Mouse (Mus musculus) c-Kit-positive CD71-positive TER-119-positive erythroid progenitor cells, embryonic 14.5 days (primary cell): ENCODE data around the gene Igsf9.

Experiments used
- DNase-seq: peaks from one replicate; pipeline ENCODE4 v3.0.0-alpha.2; 2013; ENCODE audit warnings: low spot score

Igsf9 gene

GRCm38 (mm10) chr1:172481540-172482280 lies at the start of gene Igsf9:
Gene Igsf9 (plus strand): TSS chr1:172481788.
- no peak for DNase-seq

GRCm38 (mm10) chr1:172431836-172432586 lies 49.6 kb upstream of the Igsf9 start:
- DNase-seq = no peak

- no peak for DNase-seq
Measured at GRCm38 (mm10) chr1:172432587-172432955, 49.0 kb upstream of the Igsf9 start.

DNA sequence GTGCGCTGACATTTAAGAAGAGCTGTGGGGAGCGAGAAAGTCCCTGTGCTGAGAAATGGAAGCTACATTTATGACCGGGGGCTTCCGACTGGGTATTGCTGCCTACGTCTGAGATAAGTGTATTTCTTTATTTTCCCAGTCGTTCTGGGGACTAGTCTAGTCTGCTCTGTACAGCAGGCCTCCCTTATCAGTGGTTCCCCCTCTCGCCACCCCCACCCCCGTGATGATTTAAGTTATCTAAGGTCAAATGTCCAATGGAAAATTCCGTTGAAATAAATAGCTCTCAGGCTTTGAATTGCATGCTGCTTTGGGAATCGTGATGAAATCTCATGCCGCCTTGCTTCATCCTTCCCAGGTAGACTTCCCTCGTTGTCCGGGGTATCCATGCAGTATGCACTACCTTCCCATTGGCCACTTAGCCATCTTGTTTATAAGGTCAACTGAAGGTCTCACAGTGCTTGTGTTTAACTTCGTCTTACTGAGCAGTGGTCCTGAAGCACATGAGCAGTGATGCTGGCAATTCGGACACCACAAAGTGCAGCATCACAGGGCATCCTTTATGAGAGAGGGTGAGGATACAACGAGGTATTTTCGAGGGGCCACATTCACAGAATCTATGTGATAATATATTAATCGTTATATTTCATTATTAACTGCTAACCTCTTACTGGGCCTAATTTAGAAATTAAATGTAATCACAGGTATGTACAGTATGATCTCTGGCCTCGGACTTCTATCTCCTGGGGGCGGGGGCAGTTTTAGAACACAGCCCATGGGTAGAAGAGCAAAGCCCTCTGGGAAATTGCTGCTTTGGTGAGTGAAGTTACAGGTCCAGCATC lies 48.4 kb upstream of the Igsf9 start:
- no peak for DNase-seq

DNA sequence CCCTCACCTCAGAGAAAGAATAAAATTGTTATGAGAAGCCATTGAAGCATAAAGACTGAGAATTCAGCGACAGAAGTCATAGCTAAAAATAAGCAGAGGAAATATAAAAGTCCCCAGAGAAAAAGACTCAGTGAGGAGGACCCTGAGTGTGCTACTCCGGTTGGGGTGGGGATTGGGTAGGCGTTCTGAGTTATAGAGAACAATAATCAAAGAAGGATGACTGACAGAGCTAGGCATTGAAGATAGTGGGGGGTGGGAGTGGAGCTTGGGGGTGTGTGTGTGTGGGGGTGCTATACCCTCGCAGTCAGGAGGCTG lies 47.8 kb upstream of the Igsf9 start:
- DNase-seq = no peak

GRCm38 (mm10) chr1:172436785-172437184 lies 44.8 kb upstream of the Igsf9 start:
- no peak for DNase-seq

DNA sequence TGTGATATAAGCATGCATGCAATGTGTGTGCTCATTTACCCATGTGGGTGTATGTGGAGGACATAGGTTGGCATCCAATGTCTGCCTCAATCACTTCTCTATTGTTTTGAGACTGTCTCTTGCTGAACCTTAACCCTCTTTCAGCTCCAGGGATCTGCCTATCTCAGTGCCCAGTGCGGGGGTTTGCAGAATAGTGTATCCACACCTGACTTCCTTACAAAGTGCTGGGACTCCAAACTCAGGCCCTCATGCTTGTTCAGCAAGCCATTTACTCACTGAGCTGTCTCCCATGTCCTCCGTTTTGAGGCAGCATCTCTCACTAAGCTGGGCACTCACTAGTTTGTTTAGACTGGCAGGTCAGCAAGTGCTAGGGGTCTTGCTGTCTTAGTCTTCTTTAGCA lies 43.0 kb upstream of the Igsf9 start:
- no peak for DNase-seq

- DNase-seq = no peak
Measured at GRCm38 (mm10) chr1:172440521-172440920, 41.1 kb upstream of the Igsf9 start.

GRCm38 (mm10) chr1:172441935-172442445 lies 39.6 kb upstream of the Igsf9 start:
- DNase-seq = no peak

DNA sequence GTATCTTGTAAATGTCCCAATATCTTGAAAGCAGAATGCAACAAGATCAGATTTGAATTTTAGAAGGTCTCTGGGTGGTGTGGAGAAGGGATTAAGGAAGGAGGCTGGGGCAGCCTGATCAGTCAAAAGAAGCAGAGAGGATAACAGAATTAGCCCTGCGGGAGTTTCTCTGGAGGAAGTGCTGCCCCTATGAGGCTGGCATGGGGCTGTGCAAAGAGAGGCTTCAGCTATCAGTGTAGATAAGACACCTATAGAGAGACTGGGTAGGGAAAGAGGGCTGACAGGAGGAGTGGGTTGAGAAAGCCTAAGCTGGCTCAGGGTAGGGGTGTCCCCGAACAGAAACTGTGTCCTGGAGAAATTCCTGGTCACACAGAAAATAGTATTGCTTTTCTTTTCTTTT lies 31.4 kb upstream of the Igsf9 start:
- DNase-seq = no peak

- no peak for DNase-seq
Measured at GRCm38 (mm10) chr1:172450848-172451470, 30.6 kb upstream of the Igsf9 start.

DNA sequence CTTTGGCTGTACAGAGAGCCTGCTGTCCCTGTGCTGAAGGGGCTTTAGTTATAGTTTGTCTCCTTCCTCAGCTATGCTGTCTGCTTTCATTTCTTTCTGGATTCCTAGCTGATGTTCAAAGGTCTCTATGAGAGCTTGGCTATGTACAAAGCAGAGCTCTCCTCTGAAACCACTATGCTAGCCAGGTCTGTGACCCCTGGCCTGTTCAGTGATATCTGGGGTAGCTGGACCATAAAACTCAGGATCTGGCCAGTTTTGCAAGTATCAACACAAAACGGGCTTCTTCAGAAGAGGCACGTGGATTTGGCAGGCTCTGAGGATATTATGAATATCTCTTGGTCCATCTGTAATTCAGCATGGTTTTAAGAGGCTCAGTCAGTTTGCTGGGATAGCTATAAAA lies 28.7 kb upstream of the Igsf9 start:
- DNase-seq = no peak

- no peak for DNase-seq
Measured at GRCm38 (mm10) chr1:172453810-172454209, 27.8 kb upstream of the Igsf9 start.

DNA sequence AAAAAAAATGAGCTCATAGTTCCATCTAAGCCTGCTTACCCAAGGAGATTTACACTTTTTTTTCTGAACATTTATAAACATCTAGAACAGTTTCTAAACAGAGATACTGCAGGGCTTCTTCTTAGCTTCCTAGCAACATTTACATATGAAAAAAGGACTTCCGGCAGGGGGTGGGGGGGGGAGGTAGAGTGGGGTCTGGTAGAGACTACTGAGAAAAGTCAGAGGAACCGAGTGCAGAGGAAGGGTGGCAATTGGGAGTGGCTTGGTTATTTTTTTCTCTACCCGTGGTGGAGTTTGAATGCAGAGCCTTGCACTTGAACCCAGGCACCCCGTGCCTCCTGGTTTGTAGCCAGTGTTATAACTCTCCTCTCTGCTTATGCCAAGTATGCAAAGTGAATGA lies 26.2 kb upstream of the Igsf9 start:
- DNase-seq = no peak

- DNase-seq = no peak
Measured at GRCm38 (mm10) chr1:172456001-172456677, 25.4 kb upstream of the Igsf9 start.

DNA sequence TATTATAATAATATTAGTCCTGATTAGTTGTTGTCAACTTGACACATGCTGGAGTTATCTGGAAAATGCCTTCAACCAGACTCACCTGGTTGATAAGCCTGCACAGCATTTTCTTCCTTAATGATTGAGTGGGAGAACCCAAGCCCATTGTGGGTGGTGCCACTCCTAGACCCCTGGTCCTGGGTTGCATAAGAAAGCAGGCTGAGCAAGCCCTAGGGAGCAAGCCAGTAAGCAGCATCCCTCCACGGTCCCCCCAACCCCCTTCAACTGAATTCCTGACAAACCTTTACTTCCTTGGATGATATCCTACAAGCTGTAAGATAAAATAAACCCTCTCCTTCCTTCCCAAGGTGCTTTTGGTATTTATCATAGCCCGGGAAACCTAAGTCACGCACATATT lies 24.4 kb upstream of the Igsf9 start:
- DNase-seq = no peak

- DNase-seq = no peak
Measured at GRCm38 (mm10) chr1:172458041-172458440, 23.5 kb upstream of the Igsf9 start.

DNA sequence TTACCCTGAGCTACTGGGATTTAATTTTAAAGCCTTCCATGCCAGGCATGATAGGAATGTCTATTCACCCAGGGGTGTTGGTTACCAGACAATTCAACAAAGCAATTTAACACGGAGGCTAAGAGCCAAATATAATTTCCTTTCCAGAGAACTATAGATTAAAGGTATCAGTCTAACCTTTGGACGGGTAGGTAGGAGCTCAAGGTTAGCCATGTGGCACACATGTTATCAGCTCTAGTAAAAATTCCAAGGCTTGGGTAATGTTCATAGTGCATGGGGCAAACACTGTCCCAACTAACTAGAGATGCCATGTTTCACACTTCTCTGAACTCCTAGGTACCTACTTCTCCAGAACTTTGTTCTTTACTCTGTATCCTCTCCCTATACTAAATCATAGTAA lies 20.0 kb upstream of the Igsf9 start:
- no peak for DNase-seq

GRCm38 (mm10) chr1:172462534-172462933 lies 19.1 kb upstream of the Igsf9 start:
- no peak for DNase-seq

DNA sequence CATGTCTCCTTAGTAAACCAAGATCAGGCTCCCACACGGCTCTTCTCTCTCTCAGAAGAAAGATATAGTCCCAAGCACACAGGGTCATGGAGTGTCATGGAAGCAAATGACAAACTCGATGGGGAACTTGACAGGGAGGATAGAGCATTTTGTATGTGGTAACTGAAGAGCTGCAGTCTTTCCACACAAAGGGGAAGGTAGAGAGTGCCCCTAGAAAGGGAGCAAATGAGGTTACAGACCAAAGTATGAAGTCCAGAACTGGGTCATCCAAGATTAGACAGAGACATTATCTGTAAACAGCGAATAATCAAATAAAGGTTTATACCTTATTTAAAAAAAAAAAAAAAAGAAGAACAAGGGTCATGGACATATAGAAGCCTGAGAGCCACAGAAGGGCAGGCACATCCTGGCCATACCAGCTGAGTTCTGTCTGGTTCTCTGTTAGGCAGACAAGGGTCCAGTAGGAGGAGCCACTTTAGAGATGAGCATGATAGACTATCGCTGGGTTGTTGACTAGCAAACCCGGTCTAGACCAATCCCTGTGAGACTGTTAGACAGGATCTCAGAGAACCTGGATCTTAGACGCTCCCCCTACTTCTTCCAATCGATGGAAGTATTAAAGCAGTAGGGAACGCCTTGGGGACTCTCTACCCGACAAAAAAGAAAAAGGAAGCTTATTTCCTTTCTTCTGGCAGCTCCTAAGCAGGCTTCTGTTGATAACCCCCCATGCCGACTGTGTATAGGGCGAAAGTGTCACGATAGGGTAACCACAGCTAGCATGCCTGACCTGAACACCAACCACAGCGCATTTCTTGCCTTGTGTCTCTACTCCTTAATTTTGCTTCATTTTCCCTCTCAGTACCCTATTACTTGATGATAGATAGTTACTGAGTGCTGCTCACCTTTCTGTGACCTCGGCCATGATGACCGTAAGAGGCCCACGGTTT lies 17.9 kb upstream of the Igsf9 start:
- DNase-seq = no peak
